Comparison of ENCODE assay signal across 8 mouse cellular contexts in the genomic region with DNA sequence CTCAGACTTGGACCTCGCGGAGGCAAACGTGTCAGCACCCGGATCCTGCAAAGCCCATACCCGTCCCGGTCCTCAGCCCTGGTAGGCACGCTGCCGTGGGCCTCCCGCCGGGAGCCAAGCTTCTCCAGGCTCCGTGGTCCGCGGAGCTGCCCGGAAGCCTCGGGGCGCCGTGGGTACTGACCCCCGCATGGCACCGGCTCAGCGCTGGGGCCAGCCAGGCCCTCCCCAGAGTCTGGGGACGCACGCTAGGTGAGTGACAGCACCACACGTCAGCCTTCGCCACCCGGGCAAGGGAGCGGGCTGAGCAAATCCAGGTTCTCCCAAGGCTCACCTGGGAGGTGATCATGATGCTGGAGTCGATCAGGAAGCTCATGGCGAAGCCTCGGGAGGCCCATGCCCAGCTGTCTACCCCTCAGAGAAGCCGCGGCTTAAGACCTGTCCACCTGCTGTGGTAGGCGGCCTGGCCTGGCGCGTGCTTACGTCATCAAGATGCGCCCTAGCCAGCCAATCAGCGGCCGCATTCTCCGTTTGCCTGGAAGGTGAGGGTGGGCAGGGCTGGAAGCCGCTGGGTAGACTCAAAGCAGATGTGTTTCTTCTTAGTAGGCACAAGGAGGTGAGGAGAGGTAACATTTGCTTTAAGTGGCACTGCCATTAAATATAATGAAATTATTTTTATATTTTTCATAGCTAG. TPM values are rescaled to one million over a fixed set of nuclear protein-coding genes. Genes with fewer than 3 reads are reported as not detected.
A peak's percentile ranks its signal among the peaks of the same experiment; 100 is the strongest.
DNase-seq lines count a peak whose midpoint lies in the region; ATAC-seq lines count a peak whose summit lies in the region.

Gene Gpr89 (minus strand): TSS at position 496 of the 691 bp plus-strand sequence.

- DNase-seq in adipocyte (ENCODE audit: low spot score) = peak; percentile 86
- peak; percentile 97 for DNase-seq in embryo, embryonic 10 days (ENCODE audit: low spot score)
- DNase-seq in gastrocnemius, postnatal 10 days = peak; percentile 93
- peak; percentile 95 for DNase-seq in induced T-regulatory cell, adult 2 months (ENCODE audit: low read depth)
- DNase-seq in left cerebral cortex, adult 9 months (ENCODE audit: low spot score in 2 of 2) = peak; percentile 84 to 95
- DNase-seq in right cerebral cortex, postnatal 14 days = peak; percentile 94
- peak; percentile 89 to 93 for DNase-seq in urinary bladder, postnatal 36 days (ENCODE audit: low spot score in 2 of 2)

- peak; percentile 98 for ATAC-seq in megakaryocyte progenitor cell, adult 5-6 weeks (replicated peaks; ENCODE audit: poor library complexity)

RNA-seq across cellular contexts. Expression of gene Gpr89, which starts in this region (rescaled TPM):
- total RNA-seq in gastrocnemius, postnatal 10 days (2021) = 10 to 100 TPM; 19.7 to 19.8 TPM
- 17.4 and 29.7 TPM in 2 replicates for total RNA-seq in megakaryocyte progenitor cell, adult 5-6 weeks (2015)
- 20.0 and 32.5 TPM in 2 replicates for total RNA-seq in megakaryocyte progenitor cell, adult 5-6 weeks (2017)

Comparison
In these comparisons a context has a peak if more than half of its experiments do, and no peak if none do; other contexts are left out.
1. Peak in every context shown above with its lines: DNase-seq and ATAC-seq.